Mouse (Mus musculus) midbrain, postnatal 0 days (tissue): Measurements from ENCODE around the gene Hoxd8. TPM values are rescaled to one million over a fixed set of nuclear protein-coding genes. Genes with fewer than 3 reads are reported as not detected.
A peak's percentile ranks its signal among the peaks of the same experiment; 100 is the strongest.

Experiments
- ATAC-seq: fragments of 200-750 bp; cut with Nextera tagmentation; 2 replicates; pipeline ENCODE4 v1.8.0; 2017; ENCODE audit warnings: moderate number of reproducible peaks, mild to moderate bottlenecking, moderate TSS enrichment, moderate library complexity; ENCODE audit not compliant: low FRiP score
- DNase-seq: peaks from one replicate; pipeline ENCODE4 v3.0.0-alpha.2; 2015; ENCODE audit warnings: low spot score
- H3K27ac ChIP-seq: fragments of 300-500 bp; sonication (generic); 2 replicates; pipeline ENCODE4 v1.5.1; 2014; ENCODE audit warnings: low read depth, mild to moderate bottlenecking, low read length, mixed read lengths
- H3K27me3 ChIP-seq: fragments of 300-500 bp; sonication (generic); 2 replicates; pipeline ENCODE4 v1.6.1; 2014; ENCODE audit warnings: low read length, control low read depth, mixed read lengths; ENCODE audit not compliant: insufficient read depth
- H3K36me3 ChIP-seq: fragments of 300-500 bp; sonication (generic); 2 replicates; pipeline ENCODE4 v1.6.1; 2014; ENCODE audit warnings: low read length, control low read depth, mixed read lengths; ENCODE audit not compliant: insufficient read depth
- H3K4me1 ChIP-seq: fragments of 300-500 bp; sonication (generic); 2 replicates; pipeline ENCODE4 v1.6.1; 2014; ENCODE audit warnings: mild to moderate bottlenecking, control low read depth, antibody characterized with exemption, low read length, mixed read lengths; ENCODE audit not compliant: insufficient read depth
- H3K4me2 ChIP-seq: fragments of 300-500 bp; sonication (generic); 2 replicates; pipeline ENCODE4 v1.6.1; 2014; ENCODE audit warnings: low read depth, mild to moderate bottlenecking, low read length, mixed read lengths; ENCODE audit not compliant: poor library complexity, severe bottlenecking
- H3K4me3 ChIP-seq: fragments of 300-500 bp; sonication (generic); 2 replicates; pipeline ENCODE4 v1.5.1; 2014; ENCODE audit warnings: low read depth, mild to moderate bottlenecking, low read length, moderate library complexity
- H3K9ac ChIP-seq: fragments of 300-500 bp; sonication (generic); replicated peaks from 2 replicates; pipeline ENCODE4 v1.6.1; 2014; ENCODE audit warnings: mild to moderate bottlenecking, low read length, moderate library complexity, mixed read lengths; ENCODE audit not compliant: poor library complexity, severe bottlenecking
- H3K9me3 ChIP-seq: fragments of 300-500 bp; sonication (generic); 2 replicates; pipeline ENCODE4 v1.6.1; 2016; ENCODE audit warnings: low read length, control low read depth
- CTCF ChIP-seq: IDR thresholded peaks from 2 replicates; pipeline ENCODE4 v1.5.1; 2016; ENCODE audit warnings: antibody characterized with exemption, mild to moderate bottlenecking
- WGBS: fragments of 180-500 bp; shearing (Covaris S2); extraction: QIAGEN DNeasy Blood & Tissue Kit; methylation state at CpG from one replicate; pipeline ENCODE4 v1.1.7; 2014; 5-methylcytosine and 5-hydroxymethylcytosine counted together
- polyA plus RNA-seq: library from polyadenylated mRNA; unstranded; fragments of >200 nt; fragmentation: Nextera tagmentation; extraction: Ambion mirVana; gene quantifications from 2 replicates; pipeline ENCODE4 v1.2.1, GENCODE M21; 2015
- total RNA-seq: library from RNA; depleted of rRNA; stranded (reverse); fragments of >200 nt; gene quantifications from 2 replicates; pipeline ENCODE4 v1.2.3, GENCODE M21; 2014

The Hoxd8 gene
- total and polyA plus RNA-seq, 2 experiments from 2014 or later, result 0.05 TPM; not detected in 1

DNA sequence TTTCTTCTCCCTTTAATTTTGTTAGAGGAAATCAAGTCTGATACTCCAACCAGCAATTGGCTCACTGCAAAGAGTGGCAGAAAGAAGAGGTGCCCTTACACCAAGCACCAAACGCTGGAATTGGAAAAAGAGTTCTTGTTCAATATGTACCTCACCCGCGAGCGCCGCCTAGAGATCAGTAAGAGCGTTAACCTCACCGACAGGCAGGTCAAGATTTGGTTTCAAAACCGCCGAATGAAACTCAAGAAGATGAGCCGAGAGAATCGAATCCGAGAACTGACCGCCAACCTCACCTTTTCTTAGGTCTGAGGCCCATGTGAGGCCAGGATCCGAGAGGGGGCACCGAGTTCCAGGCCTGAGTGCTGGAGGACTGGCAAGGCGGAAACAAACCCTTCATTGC is 10.3 kb upstream of the Hoxd8 start:
- ATAC-seq, result no peak
- Histone ChIP-seq H3K9me3 (0 out of 2 replicates have a peak, but pooled peaks cover 5% of the 10 kb centered on the region), H3K36me3 (no peaks in the 10 kb centered on the region), H3K4me3 (no peak overlapping the region), H3K4me2 (no peak overlapping the region), H3K9ac (no peak overlapping the region), H3K27me3 (peaks cover 91% of the 10 kb centered on the region), H3K4me1 (0 out of 2 replicates have a peak, but pooled peaks cover 2% of the 10 kb centered on the region), H3K27ac (no peak overlapping the region)
- no peak for DNase-seq
- WGBS, result 1% methylated on average over 16 of the region's 16 CpGs
- TF ChIP-seq CTCF, result 0 out of 2 replicates have a peak, but pooled peaks have one; percentile 9

DNA sequence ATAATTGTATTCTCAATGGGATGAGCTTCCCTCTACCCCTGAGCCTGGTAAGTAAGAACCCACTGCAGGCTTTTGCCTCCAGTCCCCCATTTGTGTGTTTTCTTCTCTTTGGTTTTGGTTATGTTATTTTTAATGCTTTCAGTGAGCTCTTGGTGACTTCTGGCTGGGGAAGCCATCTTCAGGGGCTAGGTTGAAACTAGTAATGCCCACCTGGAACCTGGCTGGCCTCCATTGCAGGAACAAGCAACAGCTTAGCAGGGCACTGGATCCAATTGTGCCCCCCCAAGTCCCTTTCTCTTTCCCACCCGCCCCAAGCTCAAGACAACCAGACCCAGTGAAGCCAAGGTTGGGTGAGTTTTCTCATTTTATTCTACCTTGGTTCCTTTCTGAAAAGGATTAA is 9.0 kb upstream of the Hoxd8 start:
- ATAC-seq, result no peak
- Histone ChIP-seq H3K4me1 (0 out of 2 replicates have a peak, but pooled peaks cover 2% of the 10 kb centered on the region), H3K27me3 (peaks cover 93% of the 10 kb centered on the region), H3K4me2 (no peak overlapping the region), H3K9me3 (0 out of 2 replicates have a peak, but pooled peaks cover 5% of the 10 kb centered on the region), H3K27ac (no peak overlapping the region), H3K9ac (no peak overlapping the region), H3K4me3 (no peak overlapping the region), H3K36me3 (no peaks in the 10 kb centered on the region)
- TF ChIP-seq CTCF, result no peak
- DNase-seq, result no peak
- WGBS, result 5% methylated on average over 1 of the region's 1 CpGs

DNA sequence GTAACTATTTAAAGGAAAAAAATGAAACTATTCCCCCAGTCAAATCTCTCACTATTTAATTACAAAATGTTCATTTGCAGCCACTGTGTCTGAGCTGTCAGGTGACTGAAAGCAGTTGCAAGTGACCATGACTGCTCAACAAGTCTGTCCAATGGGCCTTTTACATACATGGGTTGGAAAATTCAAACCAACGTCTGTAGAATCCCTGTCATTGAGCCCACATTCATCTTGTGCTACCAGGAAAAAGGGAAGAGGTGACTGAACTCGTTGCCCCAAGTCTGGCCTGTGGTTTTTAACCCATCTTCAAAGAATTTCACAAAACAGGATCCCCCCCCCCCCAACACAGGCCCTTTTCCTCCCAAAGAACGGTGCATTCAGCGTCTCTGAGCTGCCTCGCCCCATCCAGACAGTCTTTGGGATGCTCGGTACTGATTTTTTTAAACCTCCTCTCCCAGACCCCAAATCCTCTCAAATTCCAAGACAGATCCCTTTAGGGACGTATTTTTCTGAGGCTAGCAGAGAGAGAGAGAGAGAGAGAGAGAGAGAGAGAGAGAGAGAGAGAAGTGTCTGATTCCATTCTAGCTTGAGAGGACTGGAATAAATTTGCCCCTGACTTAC is 8.5 kb upstream of the Hoxd8 start:
- H3K27me3 ChIP-seq, result peaks cover 94% of the 10 kb centered on the region
- no peak overlapping the region for H3K27ac ChIP-seq
- H3K4me3 ChIP-seq, result no peak overlapping the region
- under 1% methylated on average over 7 of the region's 7 CpGs for WGBS
- 0 out of 2 replicates have a peak, but pooled peaks cover 2% of the 10 kb centered on the region for H3K4me1 ChIP-seq
- ATAC-seq, result no peak
- no peak for TF ChIP-seq CTCF
- no peaks in the 10 kb centered on the region for H3K36me3 ChIP-seq
- H3K9ac ChIP-seq, result no peak overlapping the region
- H3K9me3 ChIP-seq, result 0 out of 2 replicates have a peak, but pooled peaks cover 5% of the 10 kb centered on the region
- no peak overlapping the region for H3K4me2 ChIP-seq
- DNase-seq, result no peak

DNA sequence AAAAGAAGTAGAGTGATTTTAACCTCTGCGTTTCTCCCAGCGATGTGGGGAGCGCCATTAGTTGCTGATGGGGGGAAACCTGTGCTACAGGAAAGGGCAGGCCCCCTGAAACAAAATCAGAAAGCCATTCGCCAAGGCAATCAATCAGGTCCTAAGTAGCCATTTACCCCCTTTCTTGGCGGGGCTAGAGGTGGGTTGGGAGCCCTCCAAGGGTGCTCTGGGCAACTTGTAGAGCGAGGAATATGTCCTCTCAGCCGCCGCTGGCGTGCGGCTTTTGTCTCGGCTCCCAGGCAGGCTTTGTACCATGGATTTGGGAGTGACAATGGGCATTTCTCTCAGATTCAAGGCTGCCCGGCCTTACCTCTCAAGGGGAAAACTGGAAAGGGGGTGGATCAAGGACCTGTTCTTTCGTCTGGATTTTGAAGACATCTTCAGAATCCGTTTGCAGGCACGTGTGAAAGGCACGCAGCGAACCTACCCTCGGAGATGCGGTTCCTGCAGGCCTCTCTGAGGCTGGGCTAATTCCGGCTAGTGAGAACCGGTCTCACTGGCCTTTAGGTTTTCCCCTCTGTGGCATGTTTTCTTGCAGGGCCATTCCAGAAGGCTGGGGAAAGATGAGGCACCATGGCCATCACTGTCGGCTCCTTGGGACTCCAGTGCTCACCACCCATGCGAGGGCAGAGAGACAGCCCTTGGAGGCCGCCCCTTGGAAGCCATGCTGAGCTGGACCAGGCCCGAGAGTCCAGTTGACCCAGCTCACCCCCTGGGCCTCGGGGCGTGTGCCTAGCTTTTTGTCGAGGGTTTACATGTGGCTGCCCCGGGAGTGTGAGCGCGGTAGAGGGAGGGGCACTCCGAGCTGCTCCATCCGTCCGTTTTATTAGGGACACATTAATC is 7.7 kb upstream of the Hoxd8 start:
- DNase-seq, result no peak
- Histone ChIP-seq H3K4me1 (0 out of 2 replicates have a peak, but pooled peaks cover 2% of the 10 kb centered on the region), H3K9ac (no peak overlapping the region), H3K9me3 (no peaks in the 10 kb centered on the region), H3K36me3 (no peaks in the 10 kb centered on the region), H3K4me3 (no peak overlapping the region), H3K27ac (no peak overlapping the region), H3K4me2 (no peak overlapping the region), H3K27me3 (peaks cover 92% of the 10 kb centered on the region)
- ATAC-seq, result no peak
- WGBS, result 2% methylated on average over 34 of the region's 34 CpGs
- TF ChIP-seq CTCF, result no peak

DNA sequence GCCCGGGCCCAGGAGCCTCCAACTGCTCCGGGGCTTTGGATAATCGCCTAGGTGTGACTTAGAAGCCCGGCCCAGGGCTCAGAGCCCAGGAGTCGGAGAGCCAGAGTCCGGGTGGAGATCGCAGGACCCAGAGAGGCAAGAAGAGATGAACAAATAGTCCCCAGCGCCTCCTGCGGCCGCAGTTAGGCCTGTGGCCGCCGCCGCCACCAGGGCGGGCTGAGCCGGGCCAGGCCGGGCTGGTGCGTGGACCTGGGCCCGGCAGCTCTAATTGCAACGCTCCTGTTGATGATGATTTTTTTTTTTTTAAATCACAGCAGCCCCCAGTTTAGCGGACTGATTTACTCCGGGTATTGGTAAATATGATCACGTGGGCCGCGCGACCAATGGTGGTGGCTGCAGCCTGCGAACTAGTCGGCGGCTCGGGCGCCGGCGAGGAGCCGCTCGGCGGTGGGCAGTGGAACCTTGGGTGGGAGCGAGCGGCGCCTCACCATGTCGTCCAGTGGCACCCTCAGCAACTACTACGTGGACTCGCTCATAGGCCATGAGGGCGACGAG is 6.8 kb upstream of the Hoxd8 start, which contains the start of gene Hoxd9:
Gene Hoxd9, plus strand, starts transcription at position 161 of the 555 bp plus-strand sequence.
- H3K4me3 ChIP-seq, result peak within 1 kb of the TSS; percentile 14
- H3K9ac ChIP-seq, result no peak within 1 kb of the TSS
- no peak for TF ChIP-seq CTCF
- H3K9me3 ChIP-seq, result no peaks in the 10 kb centered on the region
- peaks cover 86% of the 10 kb centered on the region for H3K27me3 ChIP-seq
- H3K4me1 ChIP-seq, result 0 out of 2 replicates have a peak, but pooled peaks cover 2% of the 10 kb centered on the region
- H3K36me3 ChIP-seq, result no peaks in the 10 kb centered on the region
- no peak within 1 kb of the TSS for H3K27ac ChIP-seq
- under 1% methylated on average over 43 of the region's 43 CpGs for WGBS
- H3K4me2 ChIP-seq, result peak within 1 kb of the TSS; percentile 35
- DNase-seq (no peak), ATAC-seq (0 out of 2 replicates have a peak, but pooled peaks have one; percentile 38)
